Mouse (Mus musculus): ENCODE measurements at regions not wholly inside any gene's neighbourhood (a gene's known extent, or its start where the extent isn't known, plus 50 kb on each side); places are given as distances from the start of the nearest gene placed in this dataset.

- no peak for DNase-seq (ENCODE audit: low spot score)
- Histone ChIP-seq H3K9ac (ENCODE audit: low read depth, low read length) (no peak overlapping the region), H3K9me3 (replicated peaks; ENCODE audit: low read length) (no peaks in the 10 kb centered on the region), H3K36me3 (ENCODE audit: insufficient read depth, low read length) (no peaks in the 10 kb centered on the region), H3K4me2 (ENCODE audit: low read length) (no peak overlapping the region), H3K27me3 (ENCODE audit: insufficient read depth, low read length) (no peaks in the 10 kb centered on the region), H3K27ac (no peak overlapping the region), H3K4me1 (replicated peaks; ENCODE audit: insufficient read depth, low read length) (no peaks in the 10 kb centered on the region), H3K4me3 (replicated peaks; ENCODE audit: low read depth, low read length) (no peak overlapping the region)
- WGBS = 71% methylated on average over 1 of the region's 1 CpGs
- no peak for TF ChIP-seq CTCF (IDR thresholded peaks at IDR 0.05; ENCODE audit: low read depth)
- ATAC-seq (replicated peaks; ENCODE audit: low FRiP score, low read depth) = no peak
These were observed 127.7 kb downstream of the Pros1 start for GRCm38 (mm10) chr16:62981821-62982220.

GRCm38 (mm10) chr16:62982558-62982957 lies 128.5 kb downstream of the Pros1 start:
- Histone ChIP-seq H3K4me3 (replicated peaks; ENCODE audit: low read depth, low read length) (no peak overlapping the region), H3K36me3 (ENCODE audit: insufficient read depth, low read length) (no peaks in the 10 kb centered on the region), H3K9ac (ENCODE audit: low read depth, low read length) (no peak overlapping the region), H3K4me2 (ENCODE audit: low read length) (no peak overlapping the region), H3K27ac (no peak overlapping the region), H3K9me3 (replicated peaks; ENCODE audit: low read length) (no peaks in the 10 kb centered on the region), H3K4me1 (replicated peaks; ENCODE audit: insufficient read depth, low read length) (no peaks in the 10 kb centered on the region), H3K27me3 (ENCODE audit: insufficient read depth, low read length) (no peaks in the 10 kb centered on the region)
- WGBS = 51% methylated on average over 4 of the region's 4 CpGs
- ATAC-seq (replicated peaks; ENCODE audit: low FRiP score, low read depth) (no peak), DNase-seq (ENCODE audit: low spot score) (no peak)
- no peak for TF ChIP-seq CTCF (IDR thresholded peaks at IDR 0.05; ENCODE audit: low read depth)

- ATAC-seq (replicated peaks; ENCODE audit: low FRiP score, low read depth) = no peak
- no peak overlapping the region for H3K4me3 ChIP-seq (replicated peaks; ENCODE audit: low read depth, low read length)
- WGBS = 81% methylated on average over 3 of the region's 3 CpGs
- H3K36me3 ChIP-seq (ENCODE audit: insufficient read depth, low read length) = no peaks in the 10 kb centered on the region
- H3K9me3 ChIP-seq (replicated peaks; ENCODE audit: low read length) = no peaks in the 10 kb centered on the region
- H3K4me1 ChIP-seq (replicated peaks; ENCODE audit: insufficient read depth, low read length) = no peaks in the 10 kb centered on the region
- no peak overlapping the region for H3K4me2 ChIP-seq (ENCODE audit: low read length)
- TF ChIP-seq CTCF (IDR thresholded peaks at IDR 0.05; ENCODE audit: low read depth) = no peak
- H3K27ac ChIP-seq = no peak overlapping the region
- no peak for DNase-seq (ENCODE audit: low spot score)
- H3K27me3 ChIP-seq (ENCODE audit: insufficient read depth, low read length) = no peaks in the 10 kb centered on the region
- H3K9ac ChIP-seq (ENCODE audit: low read depth, low read length) = no peak overlapping the region
These were observed 141.4 kb downstream of the Pros1 start for GRCm38 (mm10) chr16:62995555-62995954.

DNA sequence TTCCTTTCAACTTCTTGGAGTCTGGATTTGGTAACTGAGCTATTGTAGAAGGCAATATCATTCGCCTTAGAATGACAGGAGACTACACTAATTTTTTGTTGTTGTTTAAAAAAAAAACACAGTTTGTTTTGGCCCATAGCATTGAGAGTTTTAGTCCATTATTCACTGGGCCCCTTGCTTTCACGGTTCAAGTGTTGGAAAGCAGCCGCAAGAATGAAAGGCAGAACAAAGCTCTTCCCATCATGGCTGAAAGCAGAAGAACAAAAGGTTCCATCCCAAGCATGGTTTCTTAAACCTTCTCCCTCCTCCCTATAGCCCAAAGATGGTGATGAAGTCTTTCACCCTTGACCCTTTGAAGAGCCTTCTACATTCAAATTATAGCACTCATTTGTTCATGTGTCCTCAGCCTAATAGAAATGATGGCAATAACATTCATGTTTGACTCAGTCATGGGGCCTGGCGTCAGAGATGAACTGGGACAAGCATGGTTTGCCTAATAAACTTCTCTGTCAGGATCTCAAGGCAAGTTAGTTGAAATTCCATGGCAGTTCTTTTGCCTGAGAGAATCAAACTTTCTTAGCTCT lies 157.1 kb downstream of the Pros1 start:
- H3K27ac ChIP-seq = no peak overlapping the region
- H3K4me2 ChIP-seq (ENCODE audit: low read length) = no peak overlapping the region
- DNase-seq (ENCODE audit: low spot score) (no peak), ATAC-seq (replicated peaks; ENCODE audit: low FRiP score, low read depth) (no peak)
- no peaks in the 10 kb centered on the region for H3K4me1 ChIP-seq (replicated peaks; ENCODE audit: insufficient read depth, low read length)
- no peaks in the 10 kb centered on the region for H3K9me3 ChIP-seq (replicated peaks; ENCODE audit: low read length)
- no peak overlapping the region for H3K4me3 ChIP-seq (replicated peaks; ENCODE audit: low read depth, low read length)
- no peaks in the 10 kb centered on the region for H3K27me3 ChIP-seq (ENCODE audit: insufficient read depth, low read length)
- WGBS = 74% methylated on average over 4 of the region's 4 CpGs
- TF ChIP-seq CTCF (IDR thresholded peaks at IDR 0.05; ENCODE audit: low read depth) = no peak
- H3K36me3 ChIP-seq (ENCODE audit: insufficient read depth, low read length) = no peaks in the 10 kb centered on the region
- no peak overlapping the region for H3K9ac ChIP-seq (ENCODE audit: low read depth, low read length)

DNA sequence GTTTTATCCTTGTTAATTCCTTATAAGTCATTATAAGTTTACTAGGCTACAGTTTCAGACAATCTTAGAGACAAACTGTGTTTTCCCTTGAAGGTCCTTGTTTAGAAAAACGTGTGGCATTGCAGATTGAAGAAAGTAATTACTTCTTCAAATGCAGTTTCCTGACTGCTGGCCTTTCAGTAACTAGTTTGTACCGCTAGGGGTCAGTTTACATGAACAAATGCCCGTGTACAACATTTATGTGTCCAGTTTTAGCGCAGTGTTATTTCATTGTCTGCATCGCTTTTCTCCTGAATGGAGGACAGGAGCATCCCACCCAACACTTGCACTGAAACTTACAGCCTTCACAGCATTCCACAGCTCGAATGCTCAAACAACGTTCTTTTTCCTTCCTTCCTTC lies 160.3 kb downstream of the Pros1 start:
- Histone ChIP-seq H3K4me2 (ENCODE audit: low read length) (no peak overlapping the region), H3K4me1 (replicated peaks; ENCODE audit: insufficient read depth, low read length) (no peaks in the 10 kb centered on the region), H3K27me3 (ENCODE audit: insufficient read depth, low read length) (no peaks in the 10 kb centered on the region), H3K4me3 (replicated peaks; ENCODE audit: low read depth, low read length) (no peak overlapping the region), H3K27ac (no peak overlapping the region), H3K36me3 (ENCODE audit: insufficient read depth, low read length) (no peaks in the 10 kb centered on the region), H3K9me3 (replicated peaks; ENCODE audit: low read length) (no peaks in the 10 kb centered on the region), H3K9ac (ENCODE audit: low read depth, low read length) (no peak overlapping the region)
- TF ChIP-seq CTCF (IDR thresholded peaks at IDR 0.05; ENCODE audit: low read depth) = peak; percentile 69
- DNase-seq (ENCODE audit: low spot score) (peak; percentile 68), ATAC-seq (replicated peaks; ENCODE audit: low FRiP score, low read depth) (no peak)
- 28% methylated on average over 7 of the region's 7 CpGs for WGBS

DNA sequence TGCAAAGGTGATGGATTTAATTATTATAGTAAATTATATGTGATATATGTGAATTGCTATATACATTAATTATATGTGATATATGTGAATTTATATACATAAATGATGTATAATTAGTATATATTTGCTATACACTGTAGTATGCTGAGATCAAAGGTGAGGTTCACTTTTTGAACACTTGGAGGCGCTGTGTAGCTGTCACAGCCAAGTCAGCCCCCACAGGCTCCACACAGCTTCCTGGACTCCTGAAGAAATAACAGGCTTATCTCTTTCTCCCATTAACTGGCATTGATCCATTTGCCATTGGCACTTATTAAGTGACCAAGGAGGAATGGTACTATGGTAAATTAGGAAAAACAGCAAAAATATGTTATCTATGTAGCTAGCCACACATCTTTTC lies 162.0 kb downstream of the Pros1 start:
- Histone ChIP-seq H3K4me3 (replicated peaks; ENCODE audit: low read depth, low read length) (no peak overlapping the region), H3K9ac (ENCODE audit: low read depth, low read length) (no peak overlapping the region), H3K36me3 (ENCODE audit: insufficient read depth, low read length) (no peaks in the 10 kb centered on the region), H3K27ac (no peak overlapping the region), H3K27me3 (ENCODE audit: insufficient read depth, low read length) (no peaks in the 10 kb centered on the region), H3K4me1 (replicated peaks; ENCODE audit: insufficient read depth, low read length) (no peaks in the 10 kb centered on the region), H3K4me2 (ENCODE audit: low read length) (no peak overlapping the region), H3K9me3 (replicated peaks; ENCODE audit: low read length) (no peaks in the 10 kb centered on the region)
- TF ChIP-seq CTCF (IDR thresholded peaks at IDR 0.05; ENCODE audit: low read depth) = peak; percentile 62
- no peak for ATAC-seq (replicated peaks; ENCODE audit: low FRiP score, low read depth)
- WGBS = 48% methylated on average over 1 of the region's 1 CpGs
- peak; percentile 51 for DNase-seq (ENCODE audit: low spot score)

DNA sequence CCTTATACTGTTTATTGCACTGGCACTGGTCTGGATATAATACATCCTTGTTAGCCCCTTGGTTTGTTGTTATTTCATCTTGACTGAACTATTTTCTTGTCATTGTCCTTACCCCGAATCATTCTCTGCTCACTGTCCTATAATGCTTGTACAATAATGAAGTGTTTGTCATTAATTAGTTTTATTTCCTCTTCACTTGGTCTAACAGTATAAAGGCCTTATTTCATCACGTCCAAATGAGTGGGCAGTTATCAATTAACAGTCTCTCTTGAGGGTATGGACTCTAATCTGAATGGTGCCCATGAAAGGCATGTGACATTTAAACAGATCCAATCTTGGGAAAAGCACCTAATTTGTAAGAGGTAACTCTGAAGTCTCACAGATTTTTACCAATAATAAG lies 162.6 kb downstream of the Pros1 start:
- Histone ChIP-seq H3K9me3 (replicated peaks; ENCODE audit: low read length) (no peaks in the 10 kb centered on the region), H3K9ac (ENCODE audit: low read depth, low read length) (no peak overlapping the region), H3K27me3 (ENCODE audit: insufficient read depth, low read length) (no peaks in the 10 kb centered on the region), H3K27ac (no peak overlapping the region), H3K4me2 (ENCODE audit: low read length) (no peak overlapping the region), H3K36me3 (ENCODE audit: insufficient read depth, low read length) (no peaks in the 10 kb centered on the region), H3K4me3 (replicated peaks; ENCODE audit: low read depth, low read length) (no peak overlapping the region), H3K4me1 (replicated peaks; ENCODE audit: insufficient read depth, low read length) (no peaks in the 10 kb centered on the region)
- WGBS = 66% methylated on average over 2 of the region's 2 CpGs
- ATAC-seq (replicated peaks; ENCODE audit: low FRiP score, low read depth) (no peak), DNase-seq (ENCODE audit: low spot score) (no peak)
- no peak for TF ChIP-seq CTCF (IDR thresholded peaks at IDR 0.05; ENCODE audit: low read depth)

Data from kidney, postnatal 0 days (tissue).